Mouse (Mus musculus) Muller cell, postnatal 12 days (primary cell): ENCODE measurements around the gene Fras1.

Source experiments
- DNase-seq: peaks from one replicate; pipeline ENCODE4 v3.0.0-alpha.2; 2015; ENCODE audit errors: inconsistent ontology term

Gene Fras1

DNA sequence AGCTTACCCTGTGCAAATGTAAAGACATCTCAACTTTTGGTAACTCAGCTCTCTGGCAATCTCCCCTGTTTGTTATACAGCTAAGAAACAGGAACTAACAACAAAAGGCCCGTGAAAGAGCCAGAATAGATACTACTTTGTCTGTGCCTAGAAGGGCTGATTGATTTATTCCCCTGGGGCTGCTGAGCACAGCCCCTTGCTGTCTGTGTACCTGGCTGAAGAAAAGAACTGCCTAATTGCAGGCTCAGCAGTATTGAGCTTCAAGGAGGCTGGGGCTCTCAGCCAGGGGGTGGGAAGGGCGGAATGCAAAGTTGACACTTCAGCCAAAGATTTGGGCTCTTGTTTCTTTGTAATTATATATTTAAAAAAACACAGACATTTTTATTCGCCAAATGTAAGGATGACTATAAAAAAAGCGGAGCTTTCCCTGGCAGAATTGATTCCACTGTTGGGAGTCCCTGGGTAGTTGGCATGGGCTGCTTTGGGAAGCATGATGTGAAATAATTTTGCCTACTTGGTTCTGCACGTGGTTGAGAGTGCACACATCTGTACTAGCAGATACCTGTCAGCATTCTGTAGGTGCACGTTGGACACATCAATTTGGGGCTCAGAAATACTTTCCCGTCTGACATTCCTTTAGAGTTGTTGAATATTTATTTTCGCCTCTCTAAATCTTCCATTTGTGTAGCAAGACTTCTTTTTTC is 31.5 kb downstream of the Fras1 start:
- DNase-seq = no peak

DNA sequence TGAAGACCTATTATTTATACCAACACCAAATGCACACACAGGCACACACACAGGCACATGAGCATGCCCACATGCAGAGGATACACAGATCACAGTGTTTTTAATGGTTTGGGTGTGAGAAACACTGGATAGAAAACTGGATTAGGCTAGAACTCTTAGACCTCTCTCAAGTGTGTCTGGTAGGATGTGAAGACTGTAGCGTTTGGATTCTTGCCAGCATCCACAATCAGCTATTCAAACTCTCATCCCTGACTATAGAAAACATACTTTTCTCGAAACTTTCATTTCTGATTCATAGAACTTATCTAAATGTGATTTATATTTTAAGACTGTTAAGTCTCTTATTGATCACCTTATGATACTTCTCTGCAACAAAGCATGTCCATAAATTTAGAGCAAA is 34.5 kb downstream of the Fras1 start:
- no peak for DNase-seq

DNA sequence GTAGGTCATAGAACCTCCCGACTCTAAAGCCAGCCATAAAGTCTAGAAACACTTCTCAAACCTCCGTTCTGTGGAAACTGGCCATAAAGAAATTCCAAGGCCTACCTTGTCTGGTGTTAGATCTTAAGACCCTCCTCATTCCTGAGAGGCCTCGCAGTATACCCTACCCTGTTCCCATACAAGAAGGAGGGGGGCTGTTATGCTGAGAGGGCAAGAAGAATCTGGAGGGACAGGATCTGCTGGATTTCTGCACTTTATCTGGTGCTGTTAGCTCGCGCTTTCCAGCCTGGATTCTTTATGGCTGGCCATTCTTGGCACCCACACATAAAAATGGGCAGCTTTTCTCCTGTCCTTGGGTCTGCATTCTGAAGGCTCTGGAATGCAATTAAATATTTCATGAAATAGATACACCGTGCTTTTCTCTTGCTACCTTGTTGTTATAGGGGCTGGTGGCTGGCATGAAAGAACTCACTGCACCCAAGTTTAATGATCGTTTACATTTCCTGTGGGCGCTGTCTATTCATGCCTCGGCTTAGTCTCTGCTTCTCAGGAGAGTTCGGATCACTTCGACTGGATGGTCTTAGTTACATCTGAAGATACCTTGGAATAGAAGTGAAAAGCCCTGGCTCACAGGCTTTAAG is 39.1 kb downstream of the Fras1 start:
- no peak for DNase-seq

DNA sequence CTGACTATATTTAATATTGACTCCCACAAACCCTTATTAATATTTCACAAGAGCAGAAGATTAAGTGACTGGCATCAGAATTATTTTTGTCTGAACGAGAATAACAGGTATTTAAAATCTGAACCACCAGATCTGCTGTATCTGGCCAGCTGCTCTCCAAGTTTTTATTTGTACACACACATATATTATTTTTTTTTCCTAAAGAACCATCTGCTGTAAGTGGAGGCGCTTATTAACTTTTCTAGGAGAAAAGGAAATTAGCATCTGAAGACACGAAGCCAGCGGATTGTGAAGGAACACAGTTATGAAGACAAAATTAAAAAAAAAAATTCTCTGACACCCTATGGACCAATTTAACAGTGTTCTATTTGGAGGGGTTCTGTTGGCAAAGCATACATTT is 43.4 kb downstream of the Fras1 start:
- no peak for DNase-seq

DNA sequence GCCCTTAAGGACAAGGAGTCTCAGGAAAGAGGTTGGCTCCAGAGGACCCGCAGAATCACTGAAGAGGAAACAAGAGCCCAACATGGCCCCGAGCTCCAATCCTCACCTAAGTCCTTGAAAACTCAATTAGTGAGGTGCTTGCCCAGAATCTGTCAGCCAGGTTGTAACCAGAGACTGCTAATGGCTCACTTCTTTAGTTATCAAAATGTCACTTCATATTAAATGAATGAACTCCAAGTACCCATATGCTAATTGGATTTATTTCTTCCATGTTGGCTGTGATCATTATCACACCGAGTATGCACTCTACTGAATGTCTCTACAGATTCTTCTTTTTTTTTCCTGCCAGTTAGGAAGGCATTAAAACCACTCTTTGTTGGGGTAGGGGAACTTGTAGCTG is 47.8 kb downstream of the Fras1 start:
- DNase-seq = peak; percentile 19

DNA sequence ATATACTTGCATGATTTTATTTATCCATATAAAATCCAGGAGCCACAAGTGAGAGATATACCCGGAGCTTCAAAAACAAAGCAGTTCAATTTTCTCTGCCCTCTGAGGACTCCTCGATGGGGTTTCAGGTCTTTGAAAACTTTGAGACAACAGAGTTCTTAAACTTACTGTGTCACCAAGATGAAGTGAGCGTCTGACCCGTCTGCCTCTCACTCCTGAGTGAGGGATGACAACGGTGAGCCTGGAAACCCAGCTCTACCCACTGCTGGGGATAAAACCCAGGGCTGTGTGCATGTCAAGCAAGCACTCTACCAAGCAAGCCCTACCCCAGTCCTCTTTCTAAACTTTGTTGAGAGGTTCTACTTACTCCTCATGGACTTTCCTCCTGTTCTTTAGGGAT is 49.0 kb downstream of the Fras1 start:
- DNase-seq = no peak

DNA sequence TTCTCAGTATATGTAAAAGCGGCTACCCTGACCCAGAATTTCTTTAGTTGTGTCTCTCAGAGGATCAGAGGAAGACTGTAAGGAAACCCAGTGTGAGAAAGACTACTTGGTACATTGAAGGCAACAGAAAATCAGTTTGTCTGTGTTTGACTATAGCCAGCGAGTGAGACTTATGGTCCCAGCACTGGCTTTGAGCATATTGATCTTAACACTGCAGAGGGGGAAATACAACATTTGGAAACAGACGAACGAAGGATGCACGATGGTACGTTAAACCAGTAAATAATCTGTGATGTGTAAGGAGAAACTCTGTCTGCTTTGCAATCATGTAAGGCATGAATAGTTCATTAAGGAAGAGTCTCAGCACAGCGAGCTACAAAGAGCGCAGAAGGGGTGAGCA is 51.6 kb downstream of the Fras1 start:
- DNase-seq = no peak

DNA sequence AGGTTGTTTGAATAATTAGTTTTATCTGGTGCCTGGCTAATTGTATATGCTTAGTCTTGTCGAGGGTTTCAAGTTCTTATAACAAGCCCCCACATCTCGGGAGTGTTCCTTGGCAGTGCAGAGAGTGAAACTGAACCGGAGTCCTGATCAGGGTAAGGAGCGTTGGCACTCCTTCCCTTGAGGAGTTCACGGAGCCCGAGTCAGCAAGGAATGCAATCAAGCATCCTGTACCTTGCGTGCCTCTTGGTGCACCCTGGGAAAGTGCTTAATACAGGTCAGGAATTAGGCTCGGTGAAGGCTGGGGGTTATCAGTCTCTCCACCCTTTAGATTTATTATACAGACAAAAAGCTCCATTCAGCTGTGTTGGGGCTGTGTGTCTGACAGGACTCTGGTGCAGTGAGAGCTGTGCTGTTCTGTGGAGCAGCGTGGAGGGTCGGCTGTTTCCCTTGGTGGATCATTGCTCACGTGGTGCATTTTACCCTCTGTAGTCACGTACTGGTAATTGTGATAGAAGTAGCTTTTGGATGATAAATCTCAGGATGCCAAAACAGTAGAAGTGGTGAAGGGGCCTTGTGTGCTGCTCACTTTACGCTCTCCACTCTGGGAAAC is 55.9 kb downstream of the Fras1 start:
- DNase-seq = no peak

DNA sequence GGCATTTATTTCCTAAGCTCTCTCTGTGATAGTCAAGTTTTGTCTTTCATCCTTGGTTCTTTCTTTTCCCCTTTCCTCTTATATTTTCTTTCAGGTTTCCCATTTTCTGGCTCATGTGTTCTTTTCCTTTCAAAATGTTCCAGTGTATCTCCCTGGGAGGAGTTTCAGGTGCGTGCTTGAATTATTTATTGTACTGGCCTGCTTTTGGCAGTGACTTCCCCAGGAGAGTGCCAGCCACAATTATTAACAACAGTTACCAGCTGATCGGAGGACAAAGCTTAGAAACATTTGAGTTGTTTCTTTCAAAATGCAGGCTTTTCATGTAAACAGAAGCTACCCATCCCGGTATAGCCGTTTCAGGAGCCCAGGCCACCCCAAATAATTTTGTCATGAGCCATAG is 64.1 kb downstream of the Fras1 start:
- no peak for DNase-seq

DNA sequence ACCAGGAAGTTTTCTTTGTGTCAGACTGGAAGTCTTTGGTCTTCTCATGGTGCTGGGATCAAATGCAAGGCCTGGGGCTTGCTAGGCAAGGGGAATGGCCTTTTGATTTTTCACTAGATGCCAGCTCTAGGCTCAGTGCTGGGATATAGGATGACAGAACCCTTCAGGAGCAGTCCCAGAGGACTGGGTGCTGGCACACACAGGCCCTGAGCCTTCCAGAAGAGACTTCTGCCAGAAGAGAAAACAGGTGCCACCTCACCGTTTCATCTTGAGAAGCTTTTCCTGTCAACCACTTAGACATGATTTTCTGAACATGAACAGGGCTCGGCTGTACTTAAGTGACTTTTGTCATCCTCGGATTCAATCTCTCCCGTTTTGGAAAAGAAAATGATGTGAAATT is 66.1 kb downstream of the Fras1 start:
- no peak for DNase-seq

DNA sequence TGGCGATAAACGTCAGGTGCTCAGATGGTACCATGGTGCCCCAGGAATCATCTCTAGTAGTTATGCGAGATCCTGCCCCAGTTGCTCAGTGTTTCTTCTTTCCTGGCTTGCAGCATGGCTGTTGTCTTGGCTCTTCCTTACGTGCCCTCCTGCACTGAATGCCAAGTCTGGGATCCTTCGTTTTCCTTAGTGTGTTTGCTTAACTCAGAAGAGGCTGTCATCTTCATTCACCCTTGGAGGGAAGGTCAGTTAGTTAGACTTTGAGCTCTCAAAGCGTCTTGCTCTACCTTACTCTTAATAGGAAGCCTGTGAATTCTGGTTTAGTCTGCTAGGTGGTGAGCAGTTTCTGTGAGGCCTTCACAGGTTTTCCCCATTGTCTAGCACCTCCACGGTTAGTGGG is 73.7 kb downstream of the Fras1 start:
- no peak for DNase-seq

DNA sequence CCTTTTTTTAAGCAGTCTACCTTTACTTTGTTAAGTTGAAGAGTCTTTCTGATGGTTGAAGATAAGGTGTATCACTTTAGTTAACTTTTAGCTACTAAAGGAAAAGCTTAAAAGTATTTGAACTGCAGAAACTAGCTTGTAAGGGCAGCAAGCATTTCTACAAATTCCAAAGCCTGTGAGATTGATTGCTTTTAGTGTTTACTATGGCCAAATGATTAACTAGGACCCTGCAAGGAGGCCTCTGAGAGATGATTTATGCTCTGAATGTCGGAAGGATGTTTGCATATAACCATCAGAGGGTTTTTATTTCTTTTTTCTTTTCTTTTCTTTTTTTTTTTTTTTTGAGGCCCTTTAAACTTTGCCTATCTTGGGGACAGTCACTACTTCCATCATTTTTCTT is 78.3 kb downstream of the Fras1 start:
- no peak for DNase-seq

DNA sequence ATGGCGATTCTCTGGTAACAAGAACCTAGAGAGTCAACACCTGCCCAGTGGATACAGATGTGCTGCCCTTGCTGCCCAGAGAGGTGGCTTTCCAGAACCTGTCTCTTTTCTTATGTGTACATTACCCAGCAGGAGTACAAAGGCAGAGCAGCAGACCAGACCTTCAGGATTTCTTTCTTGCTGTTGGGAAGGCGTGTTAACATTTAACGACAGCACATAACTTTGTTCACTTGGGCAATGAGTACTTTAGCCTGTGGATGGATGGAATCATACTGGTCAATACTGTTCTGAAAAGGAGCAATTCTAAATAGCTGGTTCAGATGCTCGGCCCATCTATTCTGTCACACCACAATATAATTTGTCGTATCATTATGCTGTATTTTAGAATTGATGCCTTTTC is 79.6 kb downstream of the Fras1 start:
- DNase-seq = no peak

DNA sequence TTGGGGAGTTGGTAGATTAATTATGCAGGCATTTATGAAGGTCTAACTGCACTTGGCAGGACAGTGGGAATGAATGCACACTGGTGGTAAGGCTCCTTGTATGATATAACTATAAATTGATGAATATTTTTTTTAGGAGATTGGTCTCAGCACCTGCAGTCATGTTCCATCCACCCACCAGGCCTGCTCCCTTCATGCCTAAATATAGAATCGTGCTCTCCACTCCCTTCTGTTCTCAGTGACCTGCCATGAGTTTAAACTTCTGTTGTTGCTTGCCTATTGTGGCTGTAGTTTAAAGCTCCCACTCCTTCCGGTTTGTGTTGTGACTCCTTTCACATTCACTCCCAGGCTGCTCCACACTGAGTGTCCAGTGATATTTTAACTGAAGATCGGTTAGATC is 80.7 kb downstream of the Fras1 start:
- DNase-seq = no peak

DNA sequence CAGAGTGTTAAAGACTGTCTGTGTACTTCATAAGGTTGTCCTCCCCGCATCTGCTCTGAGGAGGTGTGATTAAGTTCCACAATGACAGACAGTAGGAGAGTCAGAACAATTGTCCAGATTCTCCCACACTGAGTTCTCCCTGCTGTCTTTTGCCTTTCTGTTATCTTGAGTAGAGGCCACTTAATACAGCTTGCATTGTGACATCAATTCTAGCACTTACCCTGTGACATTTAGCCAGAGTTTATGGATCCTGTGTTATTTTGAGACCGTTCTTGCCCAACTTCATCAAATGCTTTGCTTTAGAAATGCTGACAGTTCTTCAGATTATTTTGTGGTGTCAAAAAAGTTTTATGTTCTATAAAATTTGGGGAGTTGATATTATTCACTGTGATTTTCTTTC is 81.5 kb downstream of the Fras1 start:
- no peak for DNase-seq

DNA sequence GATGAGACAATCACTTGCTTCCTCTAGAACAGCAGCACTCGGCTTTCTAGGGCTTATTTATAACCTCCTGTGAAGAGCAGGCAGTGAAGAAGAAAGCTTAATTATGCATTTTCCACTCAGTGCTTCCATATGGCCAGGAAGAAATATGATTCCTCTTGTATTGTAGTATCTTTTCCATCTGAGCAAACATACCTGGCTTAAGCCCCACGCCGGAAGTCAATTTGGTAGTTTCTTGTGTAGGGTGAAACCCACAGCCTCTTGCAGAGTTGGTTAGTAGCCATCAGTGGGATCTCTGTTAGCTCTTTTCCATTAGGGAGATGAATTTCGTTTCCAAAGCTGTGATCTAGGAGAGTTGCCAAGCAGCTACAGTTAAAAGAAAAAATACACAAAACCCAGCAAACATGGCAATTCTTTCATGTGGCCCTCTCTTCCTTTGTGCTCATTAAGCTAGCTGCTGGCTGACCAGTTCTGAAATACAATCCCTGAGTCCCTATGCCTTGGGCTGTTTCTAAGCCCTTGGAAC is 83.7 kb downstream of the Fras1 start:
- peak; percentile 72 for DNase-seq

DNA sequence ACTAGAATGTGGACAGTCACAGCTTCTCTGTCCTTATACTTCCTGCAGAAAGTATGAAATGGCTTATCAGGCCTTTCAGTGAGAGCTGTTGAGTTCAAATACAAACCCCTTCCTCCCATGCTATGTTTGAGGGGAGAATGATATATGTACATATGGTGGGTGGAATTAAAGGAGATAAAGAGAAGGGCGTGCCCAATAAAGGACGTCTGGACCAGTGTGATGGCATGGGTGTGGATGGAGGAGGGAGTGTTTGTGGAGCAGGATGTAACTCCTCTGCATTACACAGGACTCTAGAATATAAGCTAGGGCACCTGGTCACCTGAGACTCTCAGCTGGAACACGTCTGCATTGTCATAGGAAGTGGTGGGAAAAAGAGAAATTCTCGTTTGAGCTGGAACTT is 85.8 kb downstream of the Fras1 start:
- DNase-seq = no peak

DNA sequence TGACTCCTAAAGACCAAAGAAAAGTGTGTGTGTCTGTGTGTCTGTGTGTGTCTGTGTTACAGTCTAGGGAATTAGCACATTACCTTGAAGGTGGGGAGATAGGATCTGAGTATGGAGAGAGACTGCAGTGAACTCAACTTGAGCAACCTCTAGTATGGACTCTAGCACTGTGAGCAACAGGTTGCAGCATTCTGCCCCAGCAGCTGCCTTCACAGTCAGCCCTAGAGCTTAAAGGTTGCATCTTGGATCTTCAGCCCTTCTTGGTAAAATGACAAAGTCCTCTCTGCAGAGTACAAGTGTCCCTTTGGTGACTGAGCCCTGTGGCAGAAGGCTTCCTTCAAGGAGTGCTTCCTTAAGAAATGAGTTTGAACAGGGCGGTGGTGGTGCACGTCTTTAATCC is 88.4 kb downstream of the Fras1 start:
- DNase-seq = no peak

DNA sequence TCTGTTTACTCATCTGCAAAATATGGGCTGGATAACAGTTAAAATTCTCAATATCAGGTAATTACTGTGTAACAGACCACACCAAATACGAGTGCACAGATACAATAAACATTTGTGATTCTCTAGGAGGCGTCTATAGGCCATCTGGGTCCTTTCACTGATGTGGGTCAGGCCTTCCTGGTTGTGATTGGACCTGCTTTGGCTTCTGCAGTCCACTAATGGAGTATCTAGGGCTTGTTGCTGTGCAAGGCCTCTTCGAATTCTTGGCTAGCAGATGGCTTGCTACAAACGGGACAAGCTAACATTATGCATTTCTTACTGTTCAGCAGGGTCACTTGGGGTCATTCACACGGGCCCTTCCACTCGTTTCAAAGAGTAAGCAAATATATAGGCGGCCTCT is 92.7 kb downstream of the Fras1 start:
- DNase-seq = peak; percentile 13

DNA sequence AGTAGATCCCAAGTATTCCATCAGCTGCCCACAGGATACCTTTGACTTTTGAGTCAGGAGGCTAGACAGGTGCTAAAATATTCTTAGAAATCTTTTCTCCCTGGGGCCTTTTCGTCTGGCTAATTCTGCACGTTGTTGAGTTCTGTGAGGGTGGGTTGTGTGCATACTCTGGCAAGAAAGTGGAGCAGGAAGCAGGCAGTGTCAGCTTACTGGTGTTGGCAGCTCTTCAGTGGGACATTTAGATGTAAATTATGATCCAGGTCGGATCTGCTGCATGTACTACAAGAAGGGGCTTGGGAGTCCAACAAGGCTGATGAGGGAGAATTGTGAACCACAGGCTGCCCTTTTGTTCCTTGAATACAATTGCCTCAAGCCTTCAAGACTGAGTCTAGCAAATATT is 98.2 kb downstream of the Fras1 start:
- no peak for DNase-seq

DNA sequence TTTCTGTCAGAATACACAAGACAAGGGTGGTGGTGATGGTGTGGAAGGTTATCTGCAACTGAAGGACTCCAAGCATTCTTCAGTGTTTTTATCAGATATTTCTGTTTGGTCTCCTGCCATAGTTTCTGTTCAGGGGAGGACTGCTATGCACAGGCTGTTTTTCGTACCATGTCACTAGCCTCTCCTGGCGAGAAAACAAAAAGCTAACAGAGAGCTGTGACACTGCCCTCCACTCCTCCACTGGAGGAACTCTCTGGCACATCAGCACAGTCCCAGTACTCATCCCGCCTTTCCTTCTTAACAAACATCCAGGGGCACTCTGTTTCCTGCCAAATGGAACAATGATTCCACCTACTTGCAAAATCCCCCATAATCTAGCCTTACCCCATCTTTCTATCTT is 101.7 kb downstream of the Fras1 start:
- no peak for DNase-seq

DNA sequence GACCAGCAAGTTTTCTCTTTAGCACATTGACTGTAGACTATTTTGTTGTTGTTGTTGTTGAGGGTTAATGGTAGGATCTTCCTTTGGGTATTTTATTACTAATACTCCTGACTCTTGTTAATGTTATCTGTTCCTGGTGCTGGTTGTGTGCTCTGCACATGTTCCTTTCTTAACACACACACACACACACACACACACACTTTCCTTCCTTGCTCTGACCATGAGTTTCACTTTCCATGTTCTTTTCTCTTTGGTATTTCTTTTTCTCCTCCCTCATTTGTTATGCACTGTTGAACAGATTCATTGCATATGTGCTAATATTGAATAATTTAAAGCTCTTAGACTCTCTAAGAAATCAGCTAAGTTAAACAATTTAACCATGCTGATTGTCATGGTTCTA is 105.2 kb downstream of the Fras1 start:
- no peak for DNase-seq

DNA sequence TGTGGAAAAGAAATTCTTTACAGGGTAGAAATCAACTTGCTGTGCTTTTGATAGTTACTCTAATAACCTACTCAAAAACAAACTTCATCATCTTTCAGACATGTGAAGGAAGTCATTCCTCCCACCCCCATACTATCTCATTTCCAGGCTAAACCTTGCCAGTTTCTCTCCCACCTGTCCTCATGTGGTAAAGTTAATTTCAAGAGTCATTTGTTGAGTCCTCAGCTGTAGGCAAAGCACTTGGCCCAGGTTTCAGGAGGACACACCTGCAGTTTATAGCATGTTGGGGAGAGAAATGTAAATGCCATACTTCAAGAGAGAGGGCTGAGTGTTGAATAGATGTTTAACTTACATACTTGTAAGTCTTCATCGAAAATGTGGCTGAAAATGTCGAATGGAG is 107.4 kb downstream of the Fras1 start:
- no peak for DNase-seq
